Mouse (Mus musculus) lung, postnatal 0 days (tissue): ENCODE data around the gene Nedd4. TPM values are rescaled to one million over a fixed set of nuclear protein-coding genes. Genes with fewer than 3 reads are reported as not detected.
A peak's percentile ranks its signal among the peaks of the same experiment; 100 is the strongest.

Experiments used
- ATAC-seq: fragments of 200-750 bp; cut with Nextera tagmentation; 2 replicates; pipeline ENCODE4 v1.8.0; 2017; ENCODE audit warnings: moderate library complexity
- DNase-seq: peaks from one replicate; pipeline ENCODE4 v3.0.0-alpha.2; 2016; ENCODE audit warnings: low spot score
- H3K27ac ChIP-seq: fragments of 300-500 bp; sonication (generic); 2 replicates; pipeline ENCODE4 v1.5.1; 2014; ENCODE audit warnings: antibody characterized with exemption, mild to moderate bottlenecking, low read length, mixed read lengths
- H3K27me3 ChIP-seq: fragments of 300-500 bp; sonication (generic); replicated peaks from 2 replicates; pipeline ENCODE4 v1.6.1; 2014; ENCODE audit warnings: low read length, mixed read lengths; ENCODE audit not compliant: insufficient read depth
- H3K36me3 ChIP-seq: fragments of 300-500 bp; sonication (generic); 2 replicates; pipeline ENCODE4 v1.6.1; 2014; ENCODE audit warnings: low read length, mixed read lengths; ENCODE audit not compliant: insufficient read depth
- H3K4me1 ChIP-seq: fragments of 300-500 bp; sonication (generic); 2 replicates; pipeline ENCODE4 v1.6.1; 2014; ENCODE audit warnings: antibody characterized with exemption, low read depth, low read length, mixed read lengths; ENCODE audit not compliant: insufficient read depth
- H3K4me2 ChIP-seq: fragments of 300-500 bp; sonication (generic); replicated peaks from 2 replicates; pipeline ENCODE4 v1.6.1; 2014; ENCODE audit warnings: low read depth, mild to moderate bottlenecking, low read length, moderate library complexity, mixed read lengths
- H3K4me3 ChIP-seq: fragments of 300-500 bp; sonication (generic); 2 replicates; pipeline ENCODE4 v1.5.1; 2014; ENCODE audit warnings: low read depth, low read length
- H3K9ac ChIP-seq: fragments of 300-500 bp; sonication (generic); replicated peaks from 2 replicates; pipeline ENCODE4 v1.6.1; 2014; ENCODE audit warnings: low read depth, mild to moderate bottlenecking
- H3K9me3 ChIP-seq: fragments of 300-500 bp; sonication (generic); 2 replicates; pipeline ENCODE4 v1.6.1; 2016; ENCODE audit warnings: low read length, mixed read lengths
- CTCF ChIP-seq: IDR thresholded peaks from 2 replicates; pipeline ENCODE4 v1.5.1; 2016; ENCODE audit warnings: antibody characterized with exemption, mild to moderate bottlenecking
- EP300 ChIP-seq: IDR thresholded peaks from 2 replicates; pipeline ENCODE4 v1.6.1; 2016; ENCODE audit warnings: antibody characterized with exemption, mild to moderate bottlenecking, control low read depth
- WGBS: fragments of 180-500 bp; shearing (Covaris S2); extraction: QIAGEN DNeasy Blood & Tissue Kit; methylation state at CpG from one replicate; pipeline ENCODE4 v1.1.7; 2014; 5-methylcytosine and 5-hydroxymethylcytosine counted together
- polyA plus RNA-seq: library from polyadenylated mRNA; unstranded; fragments of >200 nt; fragmentation: Nextera tagmentation; extraction: Ambion mirVana; gene quantifications from 2 replicates; pipeline ENCODE4 v1.2.1, GENCODE M21; 2015

Gene Nedd4
- polyA plus RNA-seq, 1 experiment from 2014 or later: 264 TPM

DNA sequence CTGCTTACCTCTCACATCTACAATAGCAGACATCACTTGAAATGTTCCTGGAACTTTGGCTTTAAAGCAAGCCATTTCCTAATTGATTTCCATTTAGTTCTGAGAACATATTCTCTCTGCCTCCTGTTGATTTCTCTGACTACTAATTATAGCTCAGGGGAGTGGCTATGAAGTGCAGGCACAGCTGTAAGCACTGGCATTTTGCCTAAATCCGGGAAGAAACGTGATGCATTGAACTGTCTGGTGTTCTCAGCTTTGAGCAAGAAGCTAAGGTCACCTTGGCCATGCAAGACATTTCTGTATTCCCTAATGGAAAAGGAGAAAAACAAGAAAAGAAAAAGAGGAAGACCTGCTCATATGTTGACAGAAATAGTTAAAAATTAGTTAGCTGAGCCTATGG, 33.6 kb upstream of the Nedd4 start:
- peaks cover 7% of the 10 kb centered on the region; the same call in 1 of the 2 replicates for H3K4me1 ChIP-seq
- no peaks in the 10 kb centered on the region for H3K27me3 ChIP-seq
- no peaks in the 10 kb centered on the region for H3K36me3 ChIP-seq
- no peak overlapping the region for H3K4me3 ChIP-seq
- 0 out of 2 replicates have a peak overlapping the region, but pooled peaks have one; percentile 43 for H3K27ac ChIP-seq
- H3K4me2 ChIP-seq: no peak overlapping the region
- H3K9me3 ChIP-seq: no peaks in the 10 kb centered on the region
- no peak overlapping the region for H3K9ac ChIP-seq
- TF ChIP-seq CTCF (no peak), EP300 (no peak)
- peak; percentile 79 for ATAC-seq
- 3% methylated on average over 2 of the region's 2 CpGs for WGBS
- peak; percentile 89 for DNase-seq

DNA sequence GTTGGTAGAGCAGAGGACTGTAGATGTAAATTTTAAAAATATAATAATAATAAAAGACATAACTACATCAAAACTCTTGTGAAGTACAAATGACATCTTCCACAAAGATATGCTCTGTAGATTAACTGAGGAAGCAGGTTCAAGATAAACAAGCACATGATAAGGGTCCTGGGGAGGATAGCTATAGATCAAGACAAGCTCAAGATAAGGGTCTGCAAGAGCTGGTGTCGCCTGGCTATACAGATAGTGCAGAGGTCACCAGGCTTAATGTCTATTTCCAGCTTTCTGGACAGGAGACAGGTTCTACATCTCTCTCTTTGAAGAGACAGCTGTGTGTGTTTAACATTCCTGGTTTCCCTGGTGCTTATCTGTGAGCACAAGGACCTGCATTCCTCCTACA, 29.9 kb upstream of the Nedd4 start:
- Histone ChIP-seq H3K27ac (no peak overlapping the region), H3K4me3 (no peak overlapping the region), H3K4me1 (peaks cover 7% of the 10 kb centered on the region; the same call in 1 of the 2 replicates), H3K27me3 (no peaks in the 10 kb centered on the region), H3K4me2 (no peak overlapping the region), H3K9me3 (no peaks in the 10 kb centered on the region), H3K9ac (no peak overlapping the region), H3K36me3 (no peaks in the 10 kb centered on the region)
- DNase-seq (no peak), ATAC-seq (no peak)
- no peak for TF ChIP-seq CTCF
- TF ChIP-seq EP300: no peak
- 35% methylated on average over 1 of the region's 1 CpGs for WGBS

GRCm38 (mm10) chr9:72635134-72635533, 27.0 kb upstream of the Nedd4 start:
- H3K9ac ChIP-seq: no peak overlapping the region
- TF ChIP-seq EP300: no peak
- TF ChIP-seq CTCF: peak; percentile 89
- H3K36me3 ChIP-seq: no peaks in the 10 kb centered on the region
- H3K4me2 ChIP-seq: no peak overlapping the region
- H3K9me3 ChIP-seq: no peaks in the 10 kb centered on the region
- H3K27me3 ChIP-seq: no peaks in the 10 kb centered on the region
- H3K27ac ChIP-seq: no peak overlapping the region
- ATAC-seq: no peak
- no peak overlapping the region for H3K4me3 ChIP-seq
- no peaks in the 10 kb centered on the region for H3K4me1 ChIP-seq
- DNase-seq: peak; percentile 89

DNA sequence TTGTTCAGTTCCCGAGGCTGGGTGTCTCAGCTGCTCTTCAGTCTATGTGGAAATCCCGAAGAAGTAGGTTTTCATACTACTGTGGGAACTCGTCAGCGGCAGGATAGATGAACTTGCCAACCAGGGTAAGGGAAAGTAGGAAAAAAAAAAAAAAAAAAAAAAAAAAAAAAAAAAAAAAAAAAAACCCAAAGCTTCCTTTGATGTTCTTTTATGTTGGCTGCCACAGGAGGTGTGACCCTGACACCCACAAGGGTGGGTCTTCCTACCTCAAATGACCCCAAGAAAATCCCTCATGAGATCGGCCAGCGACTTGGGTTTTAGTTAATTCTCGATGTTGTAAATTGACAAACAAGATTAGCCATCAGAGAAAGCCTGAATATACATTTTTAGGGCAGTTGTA, 25.6 kb upstream of the Nedd4 start:
- TF ChIP-seq EP300 (no peak), CTCF (no peak)
- Histone ChIP-seq H3K4me1 (peaks cover 7% of the 10 kb centered on the region; the same call in 1 of the 2 replicates), H3K9me3 (no peaks in the 10 kb centered on the region), H3K27me3 (no peaks in the 10 kb centered on the region), H3K27ac (no peak overlapping the region), H3K36me3 (no peaks in the 10 kb centered on the region), H3K4me2 (no peak overlapping the region), H3K9ac (no peak overlapping the region), H3K4me3 (no peak overlapping the region)
- ATAC-seq: no peak
- WGBS: 80% methylated on average over 7 of the region's 7 CpGs
- no peak for DNase-seq

- ATAC-seq (no peak), DNase-seq (no peak)
- H3K36me3 ChIP-seq: no peaks in the 10 kb centered on the region
- H3K4me1 ChIP-seq: peaks cover 7% of the 10 kb centered on the region; the same call in 1 of the 2 replicates
- 83% methylated on average over 8 of the region's 8 CpGs for WGBS
- H3K4me3 ChIP-seq: no peak overlapping the region
- no peak overlapping the region for H3K27ac ChIP-seq
- TF ChIP-seq EP300 (no peak), CTCF (no peak)
- H3K4me2 ChIP-seq: no peak overlapping the region
- H3K9me3 ChIP-seq: no peaks in the 10 kb centered on the region
- H3K9ac ChIP-seq: no peak overlapping the region
- no peaks in the 10 kb centered on the region for H3K27me3 ChIP-seq
Observed at GRCm38 (mm10) chr9:72637243-72637642, 24.9 kb upstream of the Nedd4 start.

GRCm38 (mm10) chr9:72638951-72639842, 22.9 kb upstream of the Nedd4 start:
- Histone ChIP-seq H3K4me1 (peaks cover 13% of the 10 kb centered on the region; the same call in 1 of the 2 replicates), H3K9me3 (no peaks in the 10 kb centered on the region), H3K27ac (peak overlapping the region; percentile 97), H3K9ac (no peak overlapping the region), H3K4me2 (peak overlapping the region; percentile 43), H3K27me3 (no peaks in the 10 kb centered on the region), H3K4me3 (peak overlapping the region; percentile 8; the same call in 1 of the 2 replicates), H3K36me3 (no peaks in the 10 kb centered on the region)
- TF ChIP-seq CTCF (no peak), EP300 (peak; percentile 22; the same call in 1 of the 2 replicates)
- WGBS: 46% methylated on average over 9 of the region's 9 CpGs
- DNase-seq (peak; percentile 74), ATAC-seq (peak; percentile 47)
